Comparison of ENCODE assay signal across 27 mouse cellular contexts in the genomic region with DNA sequence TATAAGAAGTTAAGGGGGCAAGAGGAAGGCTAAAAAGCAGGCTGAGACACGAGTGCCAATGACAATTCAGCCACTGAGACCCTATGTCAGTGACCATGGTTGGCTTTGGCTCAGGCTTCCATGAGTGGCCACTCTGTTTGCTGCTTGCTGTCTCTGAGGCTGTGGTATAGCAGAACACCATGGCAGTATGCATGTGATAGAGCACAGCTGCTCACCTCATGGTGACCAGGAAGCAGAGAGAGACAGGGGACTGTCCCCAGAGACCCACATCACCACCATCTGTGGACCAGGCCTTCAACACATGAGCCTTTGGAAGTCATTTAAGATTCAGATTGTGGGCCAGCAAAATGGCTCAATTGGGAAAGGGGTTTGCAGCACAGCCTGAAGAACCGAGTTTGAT. TPM values are rescaled to one million over a fixed set of nuclear protein-coding genes. Genes with fewer than 3 reads are reported as not detected.
"Had no signal": no experiment of that assay in that cellular context is flagged by ENCODE, and none has a peak within 500 bp of the region (broad histone marks: within the 10 kb centered on the region; RNA-seq: fewer than 3 reads in every experiment).

No protein-coding gene starts in this region.

- H3K27me3 ChIP-seq: embryonic facial prominence, embryonic 12.5 days; embryonic facial prominence, embryonic 13.5 days; embryonic facial prominence, embryonic 15.5 days; forebrain, embryonic 12.5 days; forebrain, embryonic 13.5 days; forebrain, embryonic 15.5 days had no signal

- DNase-seq: cerebellum, adult 8-10 months; cerebellum, adult 9-10 months; cerebellum, adult 9-11 months; cerebellum, postnatal 10 days; cerebellum, postnatal 14 days; cerebellum, postnatal 25 days; cerebellum, postnatal 36 days; embryo, embryonic 11 days; forebrain, postnatal 0 days; gastrocnemius, adult 2 months; gastrocnemius, postnatal 10 days; gastrocnemius, postnatal 14 days; gastrocnemius, postnatal 25 days; gastrocnemius, postnatal 36 days; heart, adult 18-20 months; heart, adult 2 months had no signal

- H3K4me2 ChIP-seq: embryonic facial prominence, embryonic 12.5 days; embryonic facial prominence, embryonic 13.5 days; embryonic facial prominence, embryonic 15.5 days; forebrain, embryonic 12.5 days; forebrain, embryonic 13.5 days; forebrain, embryonic 15.5 days had no signal

- H3K36me3 ChIP-seq: embryonic facial prominence, embryonic 12.5 days; embryonic facial prominence, embryonic 13.5 days; embryonic facial prominence, embryonic 15.5 days had no signal

- H3K9me3 ChIP-seq: embryonic facial prominence, embryonic 12.5 days; embryonic facial prominence, embryonic 13.5 days; embryonic facial prominence, embryonic 15.5 days; forebrain, embryonic 12.5 days; forebrain, embryonic 13.5 days; forebrain, embryonic 15.5 days had no signal

- H3K4me3 ChIP-seq: embryonic facial prominence, embryonic 10.5 days; embryonic facial prominence, embryonic 12.5 days; embryonic facial prominence, embryonic 13.5 days; embryonic facial prominence, embryonic 15.5 days; erythroblast, embryonic 14.5 days; forebrain, embryonic 10.5 days; forebrain, embryonic 12.5 days; forebrain, embryonic 13.5 days; forebrain, embryonic 15.5 days; gastrocnemius, adult 2 months; heart, adult 2 months had no signal

- H3K27ac ChIP-seq: embryonic facial prominence, embryonic 10.5 days; embryonic facial prominence, embryonic 12.5 days; embryonic facial prominence, embryonic 13.5 days; embryonic facial prominence, embryonic 15.5 days; forebrain, embryonic 10.5 days; forebrain, embryonic 12.5 days; forebrain, embryonic 13.5 days; gastrocnemius, adult 2 months; heart, adult 2 months had no signal

- H3K9ac ChIP-seq: embryonic facial prominence, embryonic 12.5 days; embryonic facial prominence, embryonic 13.5 days; embryonic facial prominence, embryonic 15.5 days; forebrain, embryonic 12.5 days; forebrain, embryonic 13.5 days; forebrain, embryonic 15.5 days; forebrain, postnatal 0 days had no signal

RNA-seq across cellular contexts. Expression of a gene that starts 22.6 kb away (rescaled TPM):
- total RNA-seq: common myeloid progenitor, adult 5-6 weeks; granulocyte monocyte progenitor cell, adult 5-6 weeks had no signal
- polyA plus RNA-seq: erythroblast, embryonic 14.5 days had no signal

RNA-seq across cellular contexts. Expression of a gene that starts 53.5 kb away (rescaled TPM):
- total RNA-seq: granulocyte monocyte progenitor cell, adult 5-6 weeks had no signal
- polyA plus RNA-seq: erythroblast, embryonic 14.5 days had no signal
